Mouse (Mus musculus): ENCODE data around the gene Fam216a.
A peak's percentile ranks its signal among the peaks of the same experiment; 100 is the strongest.
"Not testable (repeated sequence)": the region's sequence is repeated elsewhere in the genome, so short reads cannot be mapped to it uniquely, and the experiment has no call there.

Gene Fam216a

DNA sequence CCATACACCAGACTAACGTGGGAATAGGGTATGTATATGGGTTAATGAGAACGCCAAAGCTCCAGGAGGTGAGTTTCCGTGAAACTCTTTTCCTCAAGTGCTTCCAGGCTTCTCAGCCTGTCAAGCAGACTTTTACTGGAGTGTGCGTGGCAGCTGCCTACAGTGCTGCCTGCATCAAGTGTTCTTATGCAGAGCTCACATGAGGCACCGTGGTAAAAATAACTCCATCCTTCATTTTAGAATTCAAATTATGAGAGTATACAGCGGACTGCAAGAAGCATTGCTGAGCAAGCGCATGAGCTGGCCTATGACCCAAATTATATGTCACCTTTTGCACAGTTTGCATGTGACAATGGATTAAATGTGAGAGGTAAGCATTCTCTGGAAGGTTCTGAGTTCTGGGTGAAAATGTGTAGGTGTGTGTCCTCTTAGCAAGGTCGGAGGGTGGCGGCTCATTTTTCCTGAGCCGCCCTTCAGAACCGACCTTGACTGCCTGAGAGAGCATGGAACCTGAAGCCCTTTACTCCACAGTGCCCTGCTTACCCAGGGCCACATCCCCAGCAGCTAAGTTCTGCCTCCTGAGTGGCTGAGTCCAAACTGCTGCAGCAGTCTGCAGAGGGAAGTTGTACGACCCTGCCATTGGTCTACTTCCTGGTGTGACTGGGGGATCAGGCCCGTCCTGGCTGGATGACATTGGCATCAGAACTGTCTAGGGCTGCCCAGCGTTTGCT, 52.5 kb downstream of the Fam216a start:
- DNase-seq: peak; percentile 46

DNA sequence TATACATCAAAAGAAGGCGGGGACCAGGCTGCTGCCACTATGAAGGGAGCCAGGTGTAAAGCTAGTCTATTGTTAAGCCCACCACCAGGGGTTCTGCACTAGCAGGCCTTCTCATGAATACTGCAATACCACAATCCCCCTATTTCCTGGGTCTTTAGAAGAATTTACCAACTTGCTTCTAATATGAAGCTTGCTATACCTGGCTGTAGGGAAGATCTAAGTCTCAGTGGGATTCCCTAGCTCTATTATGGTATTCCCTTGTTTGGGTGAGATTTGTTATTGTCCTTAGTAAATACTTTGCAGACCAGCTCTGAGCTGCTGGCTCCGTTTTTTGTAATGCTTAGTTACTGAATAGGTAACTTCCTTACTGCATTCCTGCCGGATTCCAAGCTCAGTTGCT, 53.2 kb downstream of the Fam216a start:
- not testable (repeated sequence) for DNase-seq

DNA sequence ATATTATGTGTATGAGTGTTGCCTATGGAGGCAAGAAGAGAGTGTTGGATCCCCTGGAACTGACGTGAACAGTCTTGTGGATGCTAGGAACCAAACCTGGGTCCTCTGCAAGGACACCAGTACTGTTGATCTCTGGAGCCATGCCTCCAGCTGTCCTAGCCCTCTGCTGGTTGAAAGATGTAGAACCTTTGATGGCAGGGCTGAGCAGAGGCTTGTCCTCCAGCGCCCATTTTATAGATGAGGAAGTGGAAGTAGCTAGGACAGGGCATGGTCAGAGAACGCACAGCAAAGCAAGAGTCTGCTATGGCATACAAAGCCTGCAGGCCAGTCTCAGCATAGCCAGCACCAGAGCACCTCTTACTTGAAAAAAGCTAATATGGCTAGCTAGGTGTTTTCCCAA, 54.1 kb downstream of the Fam216a start:
- peak; percentile 35 for DNase-seq

DNA sequence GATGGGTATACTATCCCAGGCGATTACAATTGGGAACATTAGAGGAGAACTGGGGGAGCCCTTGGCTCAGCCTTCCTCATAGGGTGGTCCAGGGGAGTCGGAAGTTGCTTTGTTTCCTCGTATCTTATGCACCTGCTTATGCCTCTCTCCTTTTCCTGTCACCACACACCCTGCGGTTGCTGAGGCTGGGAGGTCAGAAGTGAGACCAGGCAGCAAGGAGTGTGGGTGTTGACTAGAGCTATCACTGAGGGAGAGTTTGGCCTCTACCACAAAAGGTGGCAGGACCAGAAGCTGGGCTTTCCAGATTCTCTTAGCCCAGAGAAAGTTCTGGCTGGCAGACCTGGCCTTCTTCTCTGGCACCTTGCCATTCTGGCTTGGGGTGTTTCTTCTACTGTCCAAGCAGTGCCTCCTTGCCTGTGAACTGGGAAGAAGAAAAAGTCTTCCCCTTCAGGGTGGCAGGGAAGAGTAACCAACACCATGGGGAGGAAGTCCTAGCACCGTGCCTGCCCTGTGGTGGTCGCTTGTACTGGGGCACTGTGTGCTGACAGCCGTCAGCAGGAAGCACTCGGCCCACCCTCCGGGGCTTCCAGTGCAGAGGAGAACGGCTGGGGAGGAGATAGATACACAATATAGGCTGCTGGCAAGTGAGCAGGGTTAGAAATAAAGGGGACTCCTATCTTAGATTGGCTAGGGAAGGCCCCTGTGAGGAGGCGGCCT, 54.7 kb downstream of the Fam216a start:
- DNase-seq: peak; percentile 59

DNA sequence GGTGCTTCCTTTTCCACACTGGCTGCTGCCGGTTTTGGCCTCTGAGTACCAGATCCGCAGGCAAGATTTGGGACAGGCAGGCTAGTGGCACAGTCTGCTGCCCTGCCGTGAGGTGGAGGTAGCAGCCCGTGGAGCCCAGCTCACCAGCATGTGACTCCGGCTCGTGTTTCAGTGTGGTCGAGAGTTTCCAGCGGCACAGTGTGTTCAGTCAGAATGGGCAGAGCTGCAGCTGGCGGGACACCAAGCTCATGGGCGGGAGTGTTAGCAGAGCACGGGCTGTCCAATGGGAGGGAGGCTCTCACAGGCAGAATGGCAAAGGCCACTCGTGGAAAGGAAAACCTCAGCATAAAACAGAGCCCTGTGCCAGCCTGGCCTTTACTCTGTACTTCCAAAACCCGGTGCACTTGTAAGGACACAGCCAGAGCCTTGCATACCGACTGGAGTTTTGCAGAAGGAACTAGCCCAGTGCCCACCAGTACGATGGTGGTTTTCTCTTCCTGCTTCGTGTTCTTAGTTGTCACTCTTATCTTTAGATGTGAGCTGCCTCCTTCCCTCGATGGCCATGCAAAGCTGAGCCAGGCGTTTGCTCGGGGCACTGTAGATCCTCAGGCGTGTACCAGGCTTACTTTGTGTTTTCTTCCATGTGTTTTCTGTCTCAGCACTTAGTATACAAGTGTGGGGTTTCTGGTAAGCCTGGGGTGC, 57.0 kb downstream of the Fam216a start:
- peak; percentile 95 for DNase-seq
